Mouse (Mus musculus): ENCODE measurements at regions not wholly inside any gene's neighbourhood (a gene's known extent, or its start where the extent isn't known, plus 50 kb on each side); places are given as distances from the start of the nearest gene placed in this dataset.

DNA sequence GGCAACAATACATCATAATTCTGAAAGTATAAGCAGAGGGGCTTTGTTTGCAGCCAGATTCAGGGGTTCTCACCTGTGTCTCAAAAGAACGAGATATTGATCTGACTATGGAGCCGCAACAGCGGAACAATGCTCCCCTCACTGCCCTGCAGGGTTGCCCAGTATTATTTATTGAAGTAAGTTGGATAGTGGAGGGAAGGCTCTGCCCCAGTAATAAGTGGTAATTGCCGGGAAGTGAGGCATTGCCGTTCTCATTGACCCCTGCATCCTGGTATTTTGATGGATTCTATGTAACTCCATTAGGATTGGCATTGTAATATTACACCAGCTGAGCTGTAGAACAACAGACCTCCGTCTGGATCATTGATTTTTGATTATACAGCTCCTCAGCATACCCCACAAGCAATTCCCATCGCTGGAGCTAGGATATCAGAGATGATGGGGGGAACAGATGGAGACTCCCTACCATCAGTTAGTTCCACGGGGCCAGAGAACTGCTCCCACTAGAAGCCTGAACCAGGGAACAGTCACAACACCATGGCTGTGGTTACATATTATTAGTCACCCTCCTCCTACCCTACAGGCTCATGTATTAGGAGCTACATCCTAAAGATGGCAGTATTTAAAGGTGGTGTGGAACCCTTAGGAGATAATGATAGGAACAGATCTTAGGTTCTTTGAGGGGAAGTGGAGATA is 572.0 kb upstream of the Sall1 start:
- TF ChIP-seq CTCF (IDR thresholded peaks at IDR 0.05; ENCODE audit: borderline replicate concordance, insufficient read depth, low read length): no peak
- no peak for TF ChIP-seq POLR2A (IDR thresholded peaks at IDR 0.05; ENCODE audit: low read depth, low read length)
